Mouse (Mus musculus) hindbrain, embryonic 13.5 days (tissue): ENCODE results near the gene Kif1a. TPM values are rescaled to one million over a fixed set of nuclear protein-coding genes. Genes with fewer than 3 reads are reported as not detected.

ENCODE experiments used
- ATAC-seq: fragments of 200-750 bp; cut with Nextera tagmentation; 2 replicates; pipeline ENCODE4 v1.8.0; 2017; ENCODE audit warnings: moderate TSS enrichment; ENCODE audit not compliant: low FRiP score
- H3K27ac ChIP-seq: fragments of 300-500 bp; sonication (generic); 2 replicates; pipeline ENCODE4 v1.5.1; 2015; ENCODE audit warnings: inconsistent platforms, mild to moderate bottlenecking, moderate library complexity
- H3K27me3 ChIP-seq: fragments of 300-500 bp; sonication (generic); 2 replicates; pipeline ENCODE4 v1.6.1; 2015; ENCODE audit warnings: mild to moderate bottlenecking, inconsistent platforms
- H3K36me3 ChIP-seq: fragments of 300-500 bp; sonication (generic); 2 replicates; pipeline ENCODE4 v1.6.1; 2015; ENCODE audit warnings: mild to moderate bottlenecking, inconsistent platforms
- H3K4me1 ChIP-seq: fragments of 300-500 bp; sonication (generic); replicated peaks from 2 replicates; pipeline ENCODE4 v1.6.1; 2015; ENCODE audit warnings: inconsistent platforms
- H3K4me2 ChIP-seq: fragments of 300-500 bp; sonication (generic); 2 replicates; pipeline ENCODE4 v1.6.1; 2015; ENCODE audit warnings: inconsistent platforms, mild to moderate bottlenecking, moderate library complexity
- H3K4me3 ChIP-seq: fragments of 300-500 bp; sonication (generic); 2 replicates; pipeline ENCODE4 v1.5.1; 2015; ENCODE audit warnings: mild to moderate bottlenecking, inconsistent platforms
- H3K9ac ChIP-seq: fragments of 300-500 bp; sonication (generic); 2 replicates; pipeline ENCODE4 v1.6.1; 2015; ENCODE audit warnings: mild to moderate bottlenecking, inconsistent platforms
- H3K9me3 ChIP-seq: fragments of 300-500 bp; sonication (generic); 2 replicates; pipeline ENCODE4 v1.6.1; 2016; ENCODE audit warnings: inconsistent platforms
- WGBS: fragments of 180-500 bp; shearing (Covaris S2); methylation state at CpG from one replicate; pipeline ENCODE4 v1.1.7; 2015; 5-methylcytosine and 5-hydroxymethylcytosine counted together
- polyA plus RNA-seq: library from polyadenylated mRNA; unstranded; fragments of >200 nt; fragmentation: Nextera tagmentation; extraction: Ambion mirVana; gene quantifications from 2 replicates; pipeline ENCODE4 v1.2.1, GENCODE M21; 2015

The Kif1a gene
- 340 and 349 TPM in 2 replicates for polyA plus RNA-seq

DNA sequence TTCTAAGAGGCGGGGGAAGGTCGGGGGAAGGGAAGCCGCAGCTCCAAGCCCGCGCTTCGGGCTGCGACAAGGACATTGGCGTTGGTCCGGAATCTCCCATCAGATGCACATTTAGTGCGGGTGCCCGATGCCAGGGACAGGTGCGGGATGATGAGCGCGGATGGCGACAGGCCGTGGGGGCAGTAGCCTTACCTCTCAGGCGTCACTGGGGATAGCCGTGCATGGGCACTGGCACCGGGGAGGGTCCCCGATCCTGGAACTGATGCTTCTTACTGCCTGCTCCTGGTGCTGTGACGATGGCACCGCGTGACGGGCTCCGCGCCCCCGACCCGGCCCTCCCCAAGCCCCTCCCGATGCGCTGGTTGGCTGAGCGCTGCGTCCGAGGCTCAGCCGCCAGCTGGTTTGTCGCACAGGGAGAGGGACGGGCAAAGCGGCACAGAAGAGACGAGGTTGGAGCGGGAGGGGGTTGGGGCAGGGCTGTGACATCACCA, at the start of gene Kif1a:
Kif1a (minus strand) TSS at position 381 of the 491 bp plus-strand sequence.
- peaks cover 8% of the 10 kb centered on the region for H3K27me3 ChIP-seq
- H3K9me3 ChIP-seq, result no peaks in the 10 kb centered on the region
- WGBS, result under 1% methylated on average over 39 of the region's 39 CpGs
- peak within 1 kb of the TSS; percentile 87 for H3K9ac ChIP-seq
- peaks cover 36% of the 10 kb centered on the region for H3K4me1 ChIP-seq
- H3K4me3 ChIP-seq, result peak within 1 kb of the TSS; percentile 85
- peak within 1 kb of the TSS; percentile 96 for H3K27ac ChIP-seq
- ATAC-seq, result peak; percentile 93
- H3K36me3 ChIP-seq, result peaks cover 9% of the 10 kb centered on the region; the same call in 1 of the 2 replicates
- H3K4me2 ChIP-seq, result peak within 1 kb of the TSS; percentile 98

DNA sequence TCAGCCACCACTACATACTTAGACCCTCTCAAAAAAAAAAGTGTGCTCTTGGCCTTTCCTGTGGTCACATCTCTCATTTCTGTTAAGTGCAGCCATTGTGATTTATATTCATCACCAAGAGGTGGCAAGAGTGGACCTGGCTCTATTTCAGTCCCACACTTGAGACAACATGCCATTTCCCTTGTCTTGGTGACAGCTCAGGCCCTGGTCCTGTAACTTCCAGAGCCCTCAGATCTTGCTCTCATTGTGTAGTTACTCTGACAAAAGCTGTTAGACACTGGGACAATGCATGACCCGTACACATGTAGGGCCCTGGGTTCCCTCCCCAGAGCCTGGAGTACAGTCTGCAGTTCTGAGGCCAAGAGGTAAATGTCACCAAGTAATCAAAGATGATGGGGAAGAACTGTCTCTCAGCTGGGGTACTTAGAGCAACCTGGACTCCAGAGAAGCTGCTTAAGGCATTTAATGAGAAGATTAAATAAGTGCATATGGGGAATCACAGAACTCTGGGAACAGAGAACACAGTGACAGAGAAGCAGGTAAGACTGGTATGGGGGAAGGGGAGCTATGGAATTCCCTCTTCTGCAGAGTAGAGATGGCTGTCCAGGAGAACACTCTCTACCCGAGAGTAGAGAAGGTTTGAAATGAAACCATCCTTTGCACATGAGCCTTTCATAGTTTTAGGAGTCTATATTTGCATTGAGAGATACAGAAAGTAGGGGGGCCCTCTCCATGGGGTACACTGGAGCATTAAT, 49.3 kb upstream of the Kif1a start:
- Histone ChIP-seq H3K4me3 (no peak overlapping the region), H3K36me3 (no peaks in the 10 kb centered on the region), H3K27ac (no peak overlapping the region), H3K9ac (no peak overlapping the region), H3K4me2 (no peak overlapping the region), H3K9me3 (no peaks in the 10 kb centered on the region), H3K27me3 (peaks cover 3% of the 10 kb centered on the region; the same call in 1 of the 2 replicates), H3K4me1 (no peaks in the 10 kb centered on the region)
- WGBS, result 74% methylated on average over 2 of the region's 2 CpGs
- no peak for ATAC-seq

DNA sequence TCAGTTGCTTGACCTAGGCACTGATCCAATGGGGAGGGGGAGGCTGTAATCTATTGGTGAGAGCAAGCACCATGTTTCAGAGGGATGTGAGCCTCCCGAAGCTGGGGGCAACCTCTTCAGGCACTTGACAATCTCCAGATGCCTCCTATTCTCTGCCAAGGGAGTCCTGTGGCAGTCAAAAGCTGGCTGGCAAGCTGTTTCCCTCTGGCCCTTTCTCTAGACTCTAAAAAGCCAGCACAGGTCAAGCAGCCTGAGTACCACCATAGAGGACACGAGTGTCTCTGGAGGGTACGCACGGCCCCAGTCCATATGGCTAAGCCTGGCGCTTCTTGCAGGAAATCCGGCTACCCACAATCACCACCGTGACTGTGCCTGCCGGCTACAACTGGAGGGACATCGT, 42.4 kb upstream of the Kif1a start:
- ATAC-seq, result no peak; the same call in 1 of the 2 replicates
- Histone ChIP-seq H3K4me3 (no peak overlapping the region), H3K9ac (no peak overlapping the region), H3K27me3 (no peaks in the 10 kb centered on the region), H3K9me3 (no peaks in the 10 kb centered on the region), H3K36me3 (no peaks in the 10 kb centered on the region), H3K4me1 (no peaks in the 10 kb centered on the region), H3K4me2 (no peak overlapping the region), H3K27ac (no peak overlapping the region)
- WGBS, result 76% methylated on average over 9 of the region's 9 CpGs

DNA sequence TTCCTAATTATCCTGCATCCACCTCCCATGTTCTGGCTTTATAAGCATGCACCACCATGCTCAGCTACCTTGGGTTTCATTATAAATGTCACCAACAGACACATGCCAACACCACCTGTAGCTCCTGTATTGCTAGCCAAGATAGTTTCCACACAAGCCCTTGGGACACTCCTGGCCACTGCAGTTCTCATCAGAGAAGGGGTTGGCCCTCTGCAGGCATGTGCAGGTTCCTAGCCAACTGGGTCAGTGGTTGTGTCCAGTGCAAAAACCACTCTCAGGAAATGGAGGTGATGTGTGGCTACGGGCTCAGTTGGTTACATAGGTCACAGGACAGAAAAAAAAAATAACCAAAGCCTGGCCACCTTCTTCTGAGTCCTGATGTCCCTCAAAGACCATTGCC, 41.1 kb upstream of the Kif1a start:
- Histone ChIP-seq H3K9me3 (no peaks in the 10 kb centered on the region), H3K4me1 (no peaks in the 10 kb centered on the region)

DNA sequence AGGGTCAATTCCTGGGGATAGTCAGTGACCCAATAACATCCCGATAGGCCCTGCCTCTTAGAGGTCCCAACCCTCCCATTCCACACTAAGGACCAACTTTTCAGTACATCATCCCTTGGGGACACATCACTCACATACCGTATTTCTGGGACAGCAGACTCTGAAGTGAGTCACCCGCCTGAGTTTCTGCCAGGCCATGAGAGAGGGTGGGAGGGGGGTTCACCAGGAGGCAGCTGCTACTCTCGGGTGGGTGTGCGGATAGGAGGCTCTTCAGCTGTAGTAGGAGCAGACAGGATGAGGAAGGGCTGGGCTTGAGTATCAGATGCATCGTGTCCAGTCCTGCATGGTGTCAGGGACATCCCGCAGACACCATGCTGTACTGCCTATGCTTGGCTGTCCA, 38.0 kb upstream of the Kif1a start:
- H3K27me3 ChIP-seq, result no peaks in the 10 kb centered on the region
- H3K27ac ChIP-seq, result no peak overlapping the region
- H3K4me2 ChIP-seq, result no peak overlapping the region
- H3K9me3 ChIP-seq, result no peaks in the 10 kb centered on the region
- no peak overlapping the region for H3K9ac ChIP-seq
- H3K4me3 ChIP-seq, result no peak overlapping the region
- no peaks in the 10 kb centered on the region for H3K4me1 ChIP-seq
- no peak for ATAC-seq
- WGBS, result 83% methylated on average over 7 of the region's 7 CpGs
- H3K36me3 ChIP-seq, result no peaks in the 10 kb centered on the region

More for the DNA sequence above, 41.1 kb upstream of the Kif1a start:
- Histone ChIP-seq H3K4me3 (no peak overlapping the region), H3K9ac (no peak overlapping the region), H3K4me2 (no peak overlapping the region), H3K27ac (no peak overlapping the region), H3K27me3 (no peaks in the 10 kb centered on the region), H3K36me3 (no peaks in the 10 kb centered on the region)
- 95% methylated on average over 1 of the region's 1 CpGs for WGBS
- no peak for ATAC-seq

DNA sequence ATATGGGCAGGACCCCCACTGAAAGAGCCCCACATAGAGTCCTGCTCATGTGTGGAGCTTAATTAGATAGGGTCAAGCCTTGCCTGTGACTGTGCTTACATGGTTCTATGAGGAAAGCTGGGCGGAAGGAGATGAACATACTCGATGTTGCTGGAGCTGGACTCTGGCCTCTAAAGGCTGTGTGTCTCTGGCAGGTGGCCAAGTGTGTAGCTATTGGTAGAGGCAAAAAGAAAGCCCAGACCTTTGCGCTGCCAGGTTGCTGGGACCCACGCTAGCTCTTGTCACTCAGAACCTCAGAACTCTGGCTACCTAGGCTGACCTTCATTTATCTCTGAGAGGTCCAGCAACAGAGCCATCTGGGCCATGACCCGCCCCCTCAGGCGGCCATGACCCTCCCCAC, 36.8 kb upstream of the Kif1a start:
- H3K9ac ChIP-seq, result no peak overlapping the region
- WGBS, result 85% methylated on average over 6 of the region's 6 CpGs
- no peak overlapping the region for H3K4me2 ChIP-seq
- no peak overlapping the region for H3K27ac ChIP-seq
- H3K4me3 ChIP-seq, result no peak overlapping the region
- no peaks in the 10 kb centered on the region for H3K4me1 ChIP-seq
- H3K36me3 ChIP-seq, result no peaks in the 10 kb centered on the region
- no peaks in the 10 kb centered on the region for H3K27me3 ChIP-seq
- ATAC-seq, result no peak
- no peaks in the 10 kb centered on the region for H3K9me3 ChIP-seq

DNA sequence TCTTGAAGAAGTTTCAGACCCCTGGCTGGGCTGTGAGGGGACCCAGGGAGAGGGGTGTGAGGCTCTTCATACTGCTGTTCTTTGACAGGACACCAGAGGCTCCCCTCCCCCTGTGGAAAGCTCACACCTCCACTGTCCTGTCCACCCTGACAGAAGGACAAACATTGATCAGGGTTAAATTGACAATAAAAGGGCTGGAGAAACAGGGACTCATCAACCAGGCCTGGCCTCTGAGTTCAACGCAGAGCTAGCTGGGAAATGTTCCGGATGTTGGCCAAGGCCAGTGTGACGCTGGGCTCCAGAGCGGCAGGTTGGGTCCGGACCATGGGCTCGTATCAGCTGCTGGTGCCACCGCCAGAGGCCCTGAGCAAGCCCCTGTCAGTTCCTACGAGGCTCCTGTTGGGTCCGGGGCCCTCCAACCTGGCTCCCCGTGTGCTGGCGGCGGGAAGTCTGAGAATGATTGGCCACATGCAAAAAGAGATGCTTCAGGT, 33.3 kb upstream of the Kif1a start, which contains the start of gene Agxt:
Agxt (plus strand) TSS at position 205 of the 491 bp plus-strand sequence.
- Histone ChIP-seq H3K4me2 (no peak within 1 kb of the TSS), H3K4me1 (no peaks in the 10 kb centered on the region), H3K36me3 (no peaks in the 10 kb centered on the region), H3K27ac (no peak within 1 kb of the TSS), H3K9me3 (no peaks in the 10 kb centered on the region), H3K27me3 (no peaks in the 10 kb centered on the region), H3K9ac (no peak within 1 kb of the TSS), H3K4me3 (no peak within 1 kb of the TSS)
- WGBS, result 83% methylated on average over 12 of the region's 12 CpGs
- ATAC-seq, result no peak

DNA sequence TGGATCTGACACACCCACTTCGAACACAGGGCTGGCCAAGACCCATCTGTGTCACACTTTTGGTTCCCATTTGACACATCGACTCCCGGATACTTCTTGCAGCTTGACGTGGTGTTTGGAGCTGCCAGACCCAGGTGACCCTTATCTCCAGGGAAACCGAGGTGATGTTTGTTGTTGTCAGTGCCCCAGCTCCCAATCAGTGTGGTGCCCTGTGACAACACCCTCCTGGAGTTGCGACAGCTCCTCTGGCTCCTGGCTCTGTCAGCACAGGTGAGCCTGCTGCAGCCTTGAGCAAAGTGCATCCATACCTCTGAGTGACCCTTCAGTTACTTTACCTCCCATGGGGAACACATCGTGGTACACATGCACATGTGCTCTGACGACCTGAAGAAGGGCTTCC, 30.9 kb upstream of the Kif1a start:
- no peaks in the 10 kb centered on the region for H3K36me3 ChIP-seq
- no peak overlapping the region for H3K27ac ChIP-seq
- no peaks in the 10 kb centered on the region for H3K27me3 ChIP-seq
- 69% methylated on average over 8 of the region's 8 CpGs for WGBS
- no peak overlapping the region for H3K4me3 ChIP-seq
- ATAC-seq, result no peak
- H3K4me1 ChIP-seq, result no peaks in the 10 kb centered on the region
- H3K9ac ChIP-seq, result no peak overlapping the region
- no peak overlapping the region for H3K4me2 ChIP-seq
- no peaks in the 10 kb centered on the region for H3K9me3 ChIP-seq

DNA sequence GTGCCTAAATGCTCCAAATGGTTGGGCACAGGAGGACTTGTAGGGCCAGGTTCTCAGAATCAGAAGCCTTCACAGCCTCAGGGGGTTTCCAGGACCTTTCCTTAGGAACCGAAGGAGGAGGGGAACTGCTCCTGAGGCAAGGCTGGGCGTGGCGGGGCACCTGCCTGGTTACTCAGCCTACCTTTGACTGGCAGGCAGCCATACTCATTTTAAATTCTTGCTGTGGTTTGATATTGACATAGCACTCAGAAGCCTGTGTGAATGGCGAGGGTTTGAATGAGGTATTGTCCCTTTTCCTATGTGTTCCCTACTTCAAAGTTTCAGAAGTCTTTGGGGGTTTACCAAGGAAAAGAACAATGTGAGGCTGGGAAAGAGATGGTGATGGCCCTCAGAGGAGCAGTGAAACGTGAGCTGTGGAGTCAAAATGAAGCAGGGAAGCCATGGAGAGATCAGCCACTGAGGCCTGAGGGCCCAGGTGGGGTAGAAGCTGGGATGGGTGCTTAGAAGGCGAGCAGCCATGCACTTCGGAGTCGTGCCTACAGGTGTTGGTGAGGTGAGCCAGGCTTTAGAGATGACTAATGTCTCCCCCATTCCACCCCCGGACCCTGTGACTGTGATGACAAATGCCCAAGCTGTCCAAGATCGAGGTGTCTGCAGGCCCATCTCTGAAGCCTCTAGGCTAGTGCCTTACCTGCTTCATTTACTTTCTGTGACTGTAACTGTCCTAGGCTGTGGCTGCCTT, 28.7 kb upstream of the Kif1a start:
- no peaks in the 10 kb centered on the region for H3K4me1 ChIP-seq
- H3K27me3 ChIP-seq, result no peaks in the 10 kb centered on the region
- no peaks in the 10 kb centered on the region for H3K9me3 ChIP-seq
- H3K36me3 ChIP-seq, result no peaks in the 10 kb centered on the region
- H3K4me3 ChIP-seq, result no peak overlapping the region
- WGBS, result 72% methylated on average over 10 of the region's 10 CpGs
- no peak overlapping the region for H3K27ac ChIP-seq
- ATAC-seq, result no peak
- no peak overlapping the region for H3K4me2 ChIP-seq
- H3K9ac ChIP-seq, result no peak overlapping the region

DNA sequence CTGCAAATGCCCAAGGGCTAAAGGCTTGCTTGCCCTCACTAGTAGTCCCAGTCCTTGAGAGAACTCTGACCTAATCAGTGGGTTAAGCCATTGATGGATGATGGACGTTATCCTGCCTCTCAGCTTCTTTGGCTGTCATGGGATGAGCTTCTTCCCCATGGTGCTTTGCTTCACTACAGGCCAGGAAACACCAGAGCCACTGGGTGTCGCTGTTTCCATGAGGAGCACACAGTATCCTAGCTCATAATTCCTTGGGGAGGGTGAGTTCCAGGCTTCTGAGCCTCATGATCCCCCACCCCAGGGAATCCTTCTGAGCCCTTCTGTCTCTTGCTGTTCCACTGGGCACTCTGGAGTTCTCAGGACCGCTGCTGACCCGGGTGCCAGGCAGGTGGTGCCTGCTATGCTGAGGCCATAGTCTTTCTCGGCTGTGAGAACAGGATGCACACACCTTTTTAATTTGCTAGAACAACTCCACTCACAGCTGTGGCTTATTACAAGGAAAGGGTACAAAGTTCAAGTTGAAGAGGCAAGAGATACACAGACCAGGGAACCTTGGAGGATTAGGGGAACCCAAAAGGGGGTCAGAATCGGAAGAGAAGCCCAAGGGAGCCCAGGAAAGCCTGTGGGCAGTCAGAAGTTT, 27.1 kb upstream of the Kif1a start:
- Histone ChIP-seq H3K9ac (no peak overlapping the region), H3K27me3 (no peaks in the 10 kb centered on the region), H3K27ac (no peak overlapping the region), H3K4me1 (no peaks in the 10 kb centered on the region), H3K36me3 (no peaks in the 10 kb centered on the region), H3K4me3 (no peak overlapping the region), H3K4me2 (no peak overlapping the region), H3K9me3 (no peaks in the 10 kb centered on the region)
- WGBS, result 33% methylated on average over 6 of the region's 6 CpGs
- ATAC-seq, result peak; percentile 43; the same call in 1 of the 2 replicates

DNA sequence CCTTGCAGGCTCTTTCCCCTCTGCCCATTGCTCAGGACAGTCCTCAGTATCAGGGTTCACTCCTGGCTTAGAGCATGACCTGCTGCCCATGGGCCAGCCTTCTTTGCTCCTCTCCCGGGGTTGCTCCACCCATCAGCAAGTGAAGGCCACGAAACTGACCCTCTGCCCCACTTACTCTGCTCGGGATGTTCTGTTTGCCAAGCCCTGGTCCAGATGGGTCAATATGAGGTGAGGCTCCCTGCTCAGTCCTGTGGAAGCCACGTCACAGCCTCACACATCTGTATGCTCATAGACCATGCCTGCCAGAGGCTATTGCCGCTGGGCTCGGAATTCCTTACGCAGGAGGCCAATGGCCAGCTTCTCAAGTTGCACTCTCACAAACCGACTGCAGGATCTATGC, 26.5 kb upstream of the Kif1a start:
- Histone ChIP-seq H3K27me3 (no peaks in the 10 kb centered on the region), H3K4me1 (no peaks in the 10 kb centered on the region), H3K27ac (no peak overlapping the region), H3K9ac (no peak overlapping the region), H3K4me2 (no peak overlapping the region), H3K4me3 (no peak overlapping the region), H3K36me3 (no peaks in the 10 kb centered on the region), H3K9me3 (no peaks in the 10 kb centered on the region)
- ATAC-seq, result no peak
- 83% methylated on average over 8 of the region's 8 CpGs for WGBS

DNA sequence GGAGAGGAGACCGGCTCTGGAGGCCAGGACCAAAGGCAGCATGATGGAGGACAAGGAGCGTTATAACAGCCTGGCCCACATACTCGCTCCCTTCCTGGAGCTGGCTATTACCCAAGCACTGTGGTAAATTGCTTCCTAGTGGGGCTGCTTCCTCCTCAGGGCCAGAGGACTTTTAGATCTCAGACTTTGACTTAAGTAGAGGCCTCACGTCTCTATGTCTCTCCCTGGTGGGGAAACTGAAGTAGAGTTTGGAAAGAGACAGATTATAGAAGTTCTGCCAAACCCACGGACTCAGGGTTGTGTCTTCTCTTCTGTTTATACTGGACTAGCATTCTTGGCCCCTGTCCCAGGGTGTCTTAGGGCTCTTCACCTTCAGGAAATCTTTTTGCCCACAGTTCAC, 23.5 kb upstream of the Kif1a start:
- WGBS, result 70% methylated on average over 5 of the region's 5 CpGs
- Histone ChIP-seq H3K9ac (no peak overlapping the region), H3K4me1 (no peaks in the 10 kb centered on the region), H3K36me3 (no peaks in the 10 kb centered on the region), H3K27me3 (no peaks in the 10 kb centered on the region), H3K4me3 (no peak overlapping the region), H3K27ac (no peak overlapping the region), H3K9me3 (no peaks in the 10 kb centered on the region), H3K4me2 (no peak overlapping the region)
- no peak for ATAC-seq
